Mouse (Mus musculus): ENCODE data around the gene Itga2.

Gene Itga2

GRCm38 (mm10) chr13:114931775-114932294 is at the start of gene Itga2:
TSS of gene Itga2 (minus strand) at chr13:114932100.
- peak; percentile 80 for DNase-seq (ENCODE audit: low read depth, low spot score)

GRCm38 (mm10) chr13:114980831-114981419 is 49.0 kb upstream of the Itga2 start:
- DNase-seq (ENCODE audit: low read depth, low spot score) = peak; percentile 65

- DNase-seq (ENCODE audit: low read depth, low spot score) = no peak
These were observed 42.7 kb upstream of the Itga2 start for GRCm38 (mm10) chr13:114974484-114975042.

- DNase-seq (ENCODE audit: low read depth, low spot score) = no peak
These were observed 40.0 kb upstream of the Itga2 start for GRCm38 (mm10) chr13:114971905-114972304.

GRCm38 (mm10) chr13:114964233-114964632 is 32.3 kb upstream of the Itga2 start:
- peak; percentile 77 for DNase-seq (ENCODE audit: low read depth, low spot score)

- no peak for DNase-seq (ENCODE audit: low read depth, low spot score)
These were observed 22.6 kb upstream of the Itga2 start for GRCm38 (mm10) chr13:114954516-114954915.

- DNase-seq (ENCODE audit: low read depth, low spot score) = no peak
These were observed 1.6 kb upstream of the Itga2 start for GRCm38 (mm10) chr13:114933541-114933940.

GRCm38 (mm10) chr13:114930996-114931649 is 777 bp downstream of the Itga2 start:
- DNase-seq (ENCODE audit: low read depth, low spot score) = peak; percentile 21

GRCm38 (mm10) chr13:114924785-114925184 is 7.1 kb downstream of the Itga2 start:
- DNase-seq (ENCODE audit: low read depth, low spot score) = no peak

- no peak for DNase-seq (ENCODE audit: low read depth, low spot score)
These were observed 8.6 kb downstream of the Itga2 start for GRCm38 (mm10) chr13:114923331-114923730.

GRCm38 (mm10) chr13:114915767-114916166 is 16.1 kb downstream of the Itga2 start:
- no peak for DNase-seq (ENCODE audit: low read depth, low spot score)

- no peak for DNase-seq (ENCODE audit: low read depth, low spot score)
These were observed 16.9 kb downstream of the Itga2 start for GRCm38 (mm10) chr13:114914963-114915362.

GRCm38 (mm10) chr13:114914559-114914958 is 17.3 kb downstream of the Itga2 start:
- no peak for DNase-seq (ENCODE audit: low read depth, low spot score)

GRCm38 (mm10) chr13:114910629-114911028 is 21.3 kb downstream of the Itga2 start:
- DNase-seq (ENCODE audit: low read depth, low spot score) = no peak

GRCm38 (mm10) chr13:114909514-114909913 is 22.4 kb downstream of the Itga2 start:
- no peak for DNase-seq (ENCODE audit: low read depth, low spot score)

- no peak for DNase-seq (ENCODE audit: low read depth, low spot score)
These were observed 24.0 kb downstream of the Itga2 start for GRCm38 (mm10) chr13:114907876-114908275.

- DNase-seq (ENCODE audit: low read depth, low spot score) = peak; percentile 4
These were observed 35.0 kb downstream of the Itga2 start for GRCm38 (mm10) chr13:114896751-114897386.

GRCm38 (mm10) chr13:114895896-114896295 is 36.0 kb downstream of the Itga2 start:
- no peak for DNase-seq (ENCODE audit: low read depth, low spot score)

- DNase-seq (ENCODE audit: low read depth, low spot score) = no peak
These were observed 37.2 kb downstream of the Itga2 start for GRCm38 (mm10) chr13:114894718-114895117.

GRCm38 (mm10) chr13:114891655-114892054 is 40.2 kb downstream of the Itga2 start:
- DNase-seq (ENCODE audit: low read depth, low spot score) = no peak

- no peak for DNase-seq (ENCODE audit: low read depth, low spot score)
These were observed 44.2 kb downstream of the Itga2 start for GRCm38 (mm10) chr13:114887695-114888094.

- DNase-seq (ENCODE audit: low read depth, low spot score) = no peak
These were observed 44.6 kb downstream of the Itga2 start for GRCm38 (mm10) chr13:114887293-114887692.
